Mouse (Mus musculus) brain, embryonic 14.5 days (tissue): Measurements from ENCODE around the gene Cnot3.
"Not testable (repeated sequence)": the region's sequence is repeated elsewhere in the genome, so short reads cannot be mapped to it uniquely, and the experiment has no call there.

ENCODE experiments used
- CTCF ChIP-seq: fragments of 200-500 bp; IDR thresholded peaks from 2 replicates; pipeline ENCODE4 v1.5.1; 2012; ENCODE audit warnings: inconsistent platforms, mild to moderate bottlenecking, moderate library complexity, borderline replicate concordance; ENCODE audit not compliant: insufficient read depth, insufficient read length; ENCODE audit errors: extremely low read depth
- POLR2A ChIP-seq: fragments of 200-500 bp; IDR thresholded peaks from 2 replicates; pipeline ENCODE4 v1.6.1; 2012; ENCODE audit warnings: mild to moderate bottlenecking, inconsistent platforms, borderline replicate concordance; ENCODE audit not compliant: poor library complexity, insufficient read depth, insufficient read length, severe bottlenecking; ENCODE audit errors: extremely low read depth

DNA sequence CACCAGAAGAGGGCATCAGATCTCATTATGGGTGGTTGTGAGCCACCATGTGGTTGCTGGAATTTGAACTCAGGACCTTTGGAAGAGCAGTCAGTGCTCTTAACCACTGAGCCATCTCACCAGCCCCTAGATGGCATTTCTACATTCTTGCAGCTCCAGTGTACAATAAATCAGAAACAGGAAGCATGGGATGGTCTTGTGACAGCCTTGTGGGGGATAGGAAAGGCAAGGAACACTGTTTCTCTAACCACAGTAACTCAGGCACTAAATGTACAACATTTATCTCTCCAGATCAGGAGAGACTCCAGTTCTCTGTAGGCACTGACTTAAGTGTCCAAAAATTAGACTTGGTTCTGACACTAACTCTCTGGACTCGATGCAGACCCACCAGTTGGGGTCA, 47.3 kb upstream of the Cnot3 start:
- TF ChIP-seq CTCF, POLR2A: not testable (repeated sequence)
